Mouse (Mus musculus) hindbrain, embryonic 13.5 days (tissue): ENCODE measurements around the gene Cdk18. TPM values are rescaled to one million over a fixed set of nuclear protein-coding genes. Genes with fewer than 3 reads are reported as not detected.
A peak's percentile ranks its signal among the peaks of the same experiment; 100 is the strongest.

Source experiments
- ATAC-seq: fragments of 200-750 bp; cut with Nextera tagmentation; 2 replicates; pipeline ENCODE4 v1.8.0; 2017; ENCODE audit warnings: moderate TSS enrichment; ENCODE audit not compliant: low FRiP score
- H3K27ac ChIP-seq: fragments of 300-500 bp; sonication (generic); 2 replicates; pipeline ENCODE4 v1.5.1; 2015; ENCODE audit warnings: inconsistent platforms, mild to moderate bottlenecking, moderate library complexity
- H3K27me3 ChIP-seq: fragments of 300-500 bp; sonication (generic); 2 replicates; pipeline ENCODE4 v1.6.1; 2015; ENCODE audit warnings: mild to moderate bottlenecking, inconsistent platforms
- H3K36me3 ChIP-seq: fragments of 300-500 bp; sonication (generic); 2 replicates; pipeline ENCODE4 v1.6.1; 2015; ENCODE audit warnings: mild to moderate bottlenecking, inconsistent platforms
- H3K4me1 ChIP-seq: fragments of 300-500 bp; sonication (generic); replicated peaks from 2 replicates; pipeline ENCODE4 v1.6.1; 2015; ENCODE audit warnings: inconsistent platforms
- H3K4me2 ChIP-seq: fragments of 300-500 bp; sonication (generic); 2 replicates; pipeline ENCODE4 v1.6.1; 2015; ENCODE audit warnings: inconsistent platforms, mild to moderate bottlenecking, moderate library complexity
- H3K4me3 ChIP-seq: fragments of 300-500 bp; sonication (generic); 2 replicates; pipeline ENCODE4 v1.5.1; 2015; ENCODE audit warnings: mild to moderate bottlenecking, inconsistent platforms
- H3K9ac ChIP-seq: fragments of 300-500 bp; sonication (generic); 2 replicates; pipeline ENCODE4 v1.6.1; 2015; ENCODE audit warnings: mild to moderate bottlenecking, inconsistent platforms
- H3K9me3 ChIP-seq: fragments of 300-500 bp; sonication (generic); 2 replicates; pipeline ENCODE4 v1.6.1; 2016; ENCODE audit warnings: inconsistent platforms
- WGBS: fragments of 180-500 bp; shearing (Covaris S2); methylation state at CpG from one replicate; pipeline ENCODE4 v1.1.7; 2015; 5-methylcytosine and 5-hydroxymethylcytosine counted together
- polyA plus RNA-seq: library from polyadenylated mRNA; unstranded; fragments of >200 nt; fragmentation: Nextera tagmentation; extraction: Ambion mirVana; gene quantifications from 2 replicates; pipeline ENCODE4 v1.2.1, GENCODE M21; 2015

Cdk18 gene
- polyA plus RNA-seq, 1 experiment from 2014 or later = 0.32 TPM

- WGBS = 92% methylated on average over 3 of the region's 3 CpGs
- no peak for ATAC-seq
- H3K4me2 ChIP-seq = no peak overlapping the region
These were observed 68.8 kb downstream of the Cdk18 start for GRCm38 (mm10) chr1:132070659-132071058.

DNA sequence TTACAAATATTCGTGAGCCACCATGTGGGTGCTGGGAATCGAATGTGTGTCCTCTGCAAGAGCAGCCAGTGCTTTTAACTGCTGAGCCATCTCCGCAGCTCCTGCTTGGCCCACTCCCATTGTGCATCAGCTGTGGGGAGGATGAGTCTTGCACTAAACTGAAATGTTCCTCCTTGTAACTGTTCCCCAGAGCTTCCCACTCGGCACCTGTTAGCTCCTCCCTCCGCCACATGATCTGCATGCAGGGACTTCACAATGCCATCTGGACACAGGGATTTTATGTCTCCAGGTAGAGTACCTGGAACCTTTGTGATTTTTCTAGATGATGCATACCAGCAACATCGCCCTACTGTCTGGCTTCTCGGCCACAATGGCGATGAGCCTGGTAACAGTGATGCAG lies 70.0 kb downstream of the Cdk18 start:
- H3K4me1 ChIP-seq = peaks cover 13% of the 10 kb centered on the region
- H3K27me3 ChIP-seq = peaks cover 54% of the 10 kb centered on the region
- ATAC-seq = no peak
- 87% methylated on average over 8 of the region's 8 CpGs for WGBS
- no peaks in the 10 kb centered on the region for H3K36me3 ChIP-seq
- H3K9ac ChIP-seq = no peak overlapping the region
- H3K4me3 ChIP-seq = no peak overlapping the region
- H3K4me2 ChIP-seq = no peak overlapping the region
- H3K9me3 ChIP-seq = no peaks in the 10 kb centered on the region
- H3K27ac ChIP-seq = no peak overlapping the region

More at GRCm38 (mm10) chr1:132070659-132071058, 68.8 kb downstream of the Cdk18 start:
- Histone ChIP-seq H3K27ac (no peak overlapping the region), H3K27me3 (peaks cover 50% of the 10 kb centered on the region), H3K9ac (no peak overlapping the region), H3K36me3 (no peaks in the 10 kb centered on the region), H3K9me3 (no peaks in the 10 kb centered on the region), H3K4me3 (no peak overlapping the region), H3K4me1 (peaks cover 13% of the 10 kb centered on the region)

- Histone ChIP-seq H3K27ac (no peak within 1 kb of the TSS), H3K36me3 (no peaks in the 10 kb centered on the region), H3K4me3 (peak within 1 kb of the TSS; percentile 50), H3K9me3 (no peaks in the 10 kb centered on the region), H3K4me2 (peak within 1 kb of the TSS; percentile 92), H3K4me1 (peaks cover 13% of the 10 kb centered on the region), H3K9ac (peak within 1 kb of the TSS; percentile 77), H3K27me3 (peaks cover 58% of the 10 kb centered on the region)
- WGBS = 2% methylated on average over 80 of the region's 80 CpGs
- ATAC-seq = peak; percentile 84
These were observed 71.9 kb downstream of the Cdk18 start, which contains the start of gene Mfsd4a for GRCm38 (mm10) chr1:132067261-132068255. Gene Mfsd4a (minus strand): TSS chr1:132068062.

GRCm38 (mm10) chr1:132065475-132066172 lies 73.9 kb downstream of the Cdk18 start:
- no peak for ATAC-seq
- Histone ChIP-seq H3K27ac (no peak overlapping the region), H3K4me3 (no peak overlapping the region), H3K9ac (no peak overlapping the region), H3K36me3 (no peaks in the 10 kb centered on the region), H3K9me3 (no peaks in the 10 kb centered on the region), H3K4me1 (peaks cover 13% of the 10 kb centered on the region), H3K4me2 (no peak overlapping the region), H3K27me3 (peaks cover 55% of the 10 kb centered on the region)
- 83% methylated on average over 8 of the region's 8 CpGs for WGBS

GRCm38 (mm10) chr1:132065001-132065400 lies 74.5 kb downstream of the Cdk18 start:
- H3K9ac ChIP-seq = no peak overlapping the region
- no peak overlapping the region for H3K4me2 ChIP-seq
- no peak overlapping the region for H3K27ac ChIP-seq
- H3K9me3 ChIP-seq = no peaks in the 10 kb centered on the region
- H3K27me3 ChIP-seq = peaks cover 50% of the 10 kb centered on the region
- no peak for ATAC-seq
- H3K4me3 ChIP-seq = no peak overlapping the region
- no peaks in the 10 kb centered on the region for H3K36me3 ChIP-seq
- 50% methylated on average over 1 of the region's 1 CpGs for WGBS
- H3K4me1 ChIP-seq = peaks cover 13% of the 10 kb centered on the region

GRCm38 (mm10) chr1:132063096-132063495 lies 76.4 kb downstream of the Cdk18 start:
- H3K27me3 ChIP-seq = peaks cover 31% of the 10 kb centered on the region
- no peak overlapping the region for H3K27ac ChIP-seq
- WGBS = 82% methylated on average over 4 of the region's 4 CpGs
- ATAC-seq = no peak
- no peaks in the 10 kb centered on the region for H3K9me3 ChIP-seq
- H3K4me3 ChIP-seq = no peak overlapping the region
- no peaks in the 10 kb centered on the region for H3K36me3 ChIP-seq
- H3K9ac ChIP-seq = no peak overlapping the region
- H3K4me1 ChIP-seq = peaks cover 12% of the 10 kb centered on the region
- no peak overlapping the region for H3K4me2 ChIP-seq

Other genes with a start within 250 kb of the Cdk18 start
- 58.4 and 61.6 TPM in 2 replicates for gene Nucks1, start 229.2 kb downstream of the Cdk18 start, polyA plus RNA-seq
- gene Slc45a3, start 176.7 kb downstream of the Cdk18 start, polyA plus RNA-seq = 1.8 and 4.3 TPM in 2 replicates
- 10.6 and 11.0 TPM in 2 replicates for gene Elk4, start 132.1 kb downstream of the Cdk18 start, polyA plus RNA-seq
- 6.8 and 7.2 TPM in 2 replicates for gene Mfsd4a, start 71.6 kb downstream of the Cdk18 start, polyA plus RNA-seq
- 24.8 and 25.7 TPM in 2 replicates for gene Lemd1, start 51.7 kb upstream of the Cdk18 start, polyA plus RNA-seq
- 4.2 and 4.8 TPM in 2 replicates for gene AC124108.1, start 51.8 kb upstream of the Cdk18 start, polyA plus RNA-seq
- 0.63 and 0.95 TPM in 2 replicates for gene Gm10188, start 90.1 kb upstream of the Cdk18 start, polyA plus RNA-seq
- gene Klhdc8a, start 158.9 kb upstream of the Cdk18 start, polyA plus RNA-seq = 5.1 and 5.4 TPM in 2 replicates
- 17.6 and 22.5 TPM in 2 replicates for gene Nuak2, start 176.4 kb upstream of the Cdk18 start, polyA plus RNA-seq